Mouse (Mus musculus) B cell, adult 2 months (primary cell): ENCODE data around the gene Mtcl1.

Source experiments
- DNase-seq, 2 experiments: peaks; one replicate each; pipeline ENCODE4 v3.0.0; 2022

Mtcl1 gene

GRCm38 (mm10) chr17:66449460-66450341, at the start of gene Mtcl1:
TSS of gene Mtcl1 (minus strand) at chr17:66449750.
- peak; percentile 34 to 45 for DNase-seq

GRCm38 (mm10) chr17:66498598-66498997, 49.0 kb upstream of the Mtcl1 start:
- no peak for DNase-seq

- DNase-seq, result no peak
Measured at GRCm38 (mm10) chr17:66496589-66496988, 47.0 kb upstream of the Mtcl1 start.

GRCm38 (mm10) chr17:66490022-66490601, 40.6 kb upstream of the Mtcl1 start:
- DNase-seq, result peak; percentile 51 to 56

GRCm38 (mm10) chr17:66486576-66486975, 37.0 kb upstream of the Mtcl1 start:
- DNase-seq, result no peak

DNA sequence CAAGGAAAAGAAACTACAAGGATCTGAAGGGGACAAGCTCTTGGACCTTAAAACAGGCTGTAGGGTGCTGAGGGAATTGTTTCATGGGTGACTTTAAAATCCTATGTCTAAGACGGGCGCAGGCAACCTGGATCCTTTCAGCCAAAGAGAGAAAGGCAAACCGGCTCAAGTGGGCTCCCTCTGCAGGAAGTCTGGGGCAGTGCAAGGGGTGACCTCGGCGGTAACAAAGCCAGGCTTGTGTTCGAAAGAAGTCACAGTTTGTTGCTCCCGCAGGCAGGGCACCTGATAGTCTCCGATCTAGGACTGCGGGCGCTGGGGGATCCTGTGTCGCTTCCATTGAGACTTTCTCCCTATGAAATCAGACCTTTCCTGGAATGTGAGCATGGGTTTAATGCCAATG, 36.2 kb upstream of the Mtcl1 start:
- peak; percentile 66 to 68 for DNase-seq

- no peak for DNase-seq
Measured at GRCm38 (mm10) chr17:66484965-66485364, 35.4 kb upstream of the Mtcl1 start.

- no peak for DNase-seq
Measured at GRCm38 (mm10) chr17:66483651-66484454, 34.3 kb upstream of the Mtcl1 start.

- DNase-seq, result no peak
Measured at GRCm38 (mm10) chr17:66481295-66481694, 31.7 kb upstream of the Mtcl1 start.

DNA sequence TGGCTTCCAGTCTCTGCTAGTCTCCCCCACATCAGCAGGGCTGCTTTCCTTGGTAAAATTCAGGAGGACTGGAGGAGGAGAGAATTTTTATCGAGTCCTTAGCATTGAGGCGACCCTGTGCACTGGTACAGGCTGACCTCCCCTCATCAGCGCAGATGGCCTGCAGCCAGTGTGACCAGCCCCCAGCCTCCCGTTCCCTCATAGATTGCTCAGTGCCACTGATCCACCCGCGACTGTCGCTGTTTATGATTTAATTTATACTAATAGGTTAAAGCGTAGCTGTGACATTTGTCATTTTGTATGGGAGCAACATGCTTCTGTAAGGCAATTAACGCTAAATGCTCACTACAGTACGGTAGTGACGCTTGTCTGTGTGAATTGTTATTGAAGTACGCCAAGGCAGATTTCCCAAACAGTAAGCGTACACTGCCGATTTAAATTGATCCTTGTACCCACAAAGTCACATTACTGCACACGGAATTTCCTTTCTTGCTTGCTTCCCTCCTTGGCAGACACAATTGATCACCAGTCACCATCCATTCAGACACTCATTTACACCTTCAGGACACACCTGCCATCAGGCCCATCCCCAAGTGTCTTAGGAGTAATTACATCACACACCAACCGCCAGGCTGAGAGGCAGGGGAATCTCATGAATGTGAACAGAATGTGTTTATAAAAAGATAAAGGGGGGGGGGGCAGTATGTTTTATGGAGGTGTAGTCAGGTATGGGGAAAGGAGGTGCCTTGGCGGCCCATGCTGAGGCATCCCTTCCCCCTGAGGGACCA, 31.1 kb upstream of the Mtcl1 start:
- DNase-seq, result no peak

DNA sequence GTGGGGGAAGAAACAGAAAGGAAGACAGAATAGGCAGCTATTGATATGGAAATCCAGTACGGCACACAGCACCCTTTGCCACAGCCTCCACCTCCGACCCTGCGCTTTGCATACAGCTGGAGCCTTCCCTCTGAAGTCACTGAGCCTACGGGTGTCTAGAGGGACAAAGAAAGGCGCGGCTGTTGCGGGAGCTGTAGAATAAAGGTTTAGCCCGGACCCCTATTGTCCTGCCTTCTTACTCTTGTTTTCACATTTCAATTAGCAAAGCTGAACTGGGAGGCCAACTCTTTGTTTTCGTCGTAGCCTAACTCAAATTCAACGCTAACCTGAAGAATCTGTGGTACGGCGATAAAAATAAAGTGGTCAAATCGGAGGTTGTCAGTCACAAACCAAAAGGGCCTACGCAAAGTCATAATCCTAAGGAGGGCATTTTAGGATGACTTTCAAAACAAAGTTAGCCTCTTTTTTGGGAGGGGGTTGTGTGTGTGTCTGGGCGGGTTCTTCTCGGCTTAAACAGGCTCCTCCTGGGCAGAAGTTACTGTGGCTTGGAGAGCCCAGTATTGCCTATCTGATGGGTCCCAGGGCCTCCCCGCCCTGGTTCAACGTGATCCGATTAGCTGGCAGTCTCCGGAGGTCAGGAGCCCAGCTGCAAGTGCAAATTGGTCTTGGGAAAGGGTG, 30.4 kb upstream of the Mtcl1 start:
- DNase-seq, result no peak

DNA sequence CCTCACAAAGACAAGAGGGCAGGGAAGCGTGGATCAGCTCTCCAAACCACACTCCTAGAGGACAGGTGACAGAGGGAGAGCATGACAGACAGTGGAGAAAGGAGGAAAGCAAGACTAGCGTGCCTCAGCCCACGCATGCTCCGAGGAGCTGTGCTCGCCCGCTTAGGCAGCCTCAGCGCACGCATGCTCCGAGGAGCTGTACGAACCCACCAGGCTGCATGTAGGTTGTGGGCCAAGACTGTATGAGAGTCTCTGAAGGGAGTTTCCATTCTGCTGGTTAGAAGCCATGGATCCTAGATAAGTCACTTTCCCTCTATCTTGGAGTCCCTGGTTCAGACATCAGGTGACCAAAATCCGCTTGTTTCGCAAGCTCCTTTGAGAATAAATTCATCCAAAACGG, 29.8 kb upstream of the Mtcl1 start:
- DNase-seq, result no peak

- no peak for DNase-seq
Measured at GRCm38 (mm10) chr17:66473205-66473604, 23.7 kb upstream of the Mtcl1 start.

DNA sequence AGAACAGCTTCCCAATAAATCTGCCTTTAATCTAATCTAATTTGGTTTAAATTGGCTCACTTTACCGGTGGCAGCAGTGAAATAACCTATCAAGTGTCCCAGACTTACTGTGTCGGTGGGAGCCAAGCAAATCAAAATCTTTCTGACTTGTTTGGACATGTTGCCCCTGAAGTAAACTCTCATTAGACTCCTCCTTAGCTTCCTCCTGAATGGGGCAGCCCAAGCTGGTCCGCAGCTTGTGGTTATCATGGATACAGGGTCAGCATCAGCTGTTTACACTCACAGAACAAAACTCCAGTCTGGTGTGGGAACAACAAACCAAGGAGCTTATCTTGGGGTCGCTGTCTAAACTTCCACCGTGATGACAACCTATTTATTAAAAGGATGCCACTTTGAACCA, 22.2 kb upstream of the Mtcl1 start:
- no peak for DNase-seq

DNA sequence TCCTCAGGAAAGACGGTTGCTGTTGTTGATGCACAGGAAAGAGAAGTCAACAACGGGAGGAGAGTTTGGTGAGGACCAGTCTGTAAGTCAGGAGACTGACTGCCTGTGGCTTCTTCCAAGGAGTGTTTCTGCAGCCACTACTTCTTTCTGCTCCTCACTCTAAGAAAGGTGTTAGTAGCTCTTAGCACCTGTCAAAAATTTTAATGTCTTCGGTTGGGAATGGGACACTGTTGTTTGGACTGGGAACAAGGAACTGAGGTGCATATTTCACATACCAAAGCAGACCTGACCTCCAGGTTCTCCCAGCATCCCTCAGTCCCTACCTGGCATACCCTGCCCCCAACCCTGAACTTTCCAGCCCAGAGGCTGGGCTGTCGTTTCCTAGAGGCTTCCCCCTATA, 21.7 kb upstream of the Mtcl1 start:
- DNase-seq, result no peak

GRCm38 (mm10) chr17:66470020-66470419, 20.5 kb upstream of the Mtcl1 start:
- no peak for DNase-seq

GRCm38 (mm10) chr17:66457278-66457677, 7.7 kb upstream of the Mtcl1 start:
- DNase-seq, result no peak

DNA sequence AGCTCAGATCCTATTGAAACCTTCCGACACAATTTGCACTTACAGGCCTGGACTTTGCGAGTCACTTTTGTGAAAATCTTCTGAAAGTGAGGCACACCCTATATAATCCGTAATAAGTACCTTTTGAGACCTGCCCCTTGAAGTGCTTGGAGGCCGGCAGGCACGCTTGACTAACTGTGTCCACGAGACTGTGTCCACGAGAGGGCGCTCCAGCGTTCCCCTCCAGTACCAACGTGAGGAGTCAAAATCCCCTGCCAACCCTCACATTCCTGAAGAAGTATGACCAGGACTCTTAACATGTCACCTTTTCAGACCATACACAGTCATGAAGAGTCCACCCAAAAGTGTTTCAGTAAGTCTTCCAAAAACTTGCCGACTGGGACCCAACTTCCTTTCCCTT, 1.6 kb upstream of the Mtcl1 start:
- peak; percentile 66 to 70 for DNase-seq

DNA sequence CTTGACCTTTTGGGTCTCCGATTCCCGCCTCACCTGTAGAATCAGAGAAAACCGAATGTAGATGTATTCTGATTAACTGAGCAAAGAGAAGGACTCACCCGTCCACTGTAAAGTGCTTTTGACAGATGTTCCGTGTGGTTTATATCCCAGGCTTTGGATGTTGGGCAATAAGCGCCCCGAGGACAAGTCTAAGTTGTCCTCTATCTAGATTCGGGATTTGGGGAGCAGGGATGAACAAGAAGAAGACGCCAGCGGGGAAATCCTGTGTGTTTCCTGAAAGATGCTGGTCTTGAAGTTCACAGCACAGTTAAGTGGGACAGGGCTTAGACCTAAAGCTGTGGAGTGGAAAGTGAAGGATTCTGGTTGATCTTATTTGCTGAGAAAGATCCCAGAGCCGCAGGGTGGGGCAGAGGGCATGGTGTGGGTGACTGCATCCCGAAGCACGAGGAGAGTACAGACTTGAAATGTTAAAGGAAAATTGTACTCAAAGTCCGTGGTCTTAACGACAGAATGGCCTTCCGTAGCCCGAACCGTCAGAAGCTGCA, 1.0 kb upstream of the Mtcl1 start:
- DNase-seq, result peak in 1 of 2 experiments; percentile 1

- peak; percentile 22 to 32 for DNase-seq
Measured at GRCm38 (mm10) chr17:66448421-66449405, 837 bp downstream of the Mtcl1 start.

- peak in 1 of 2 experiments; percentile 2 for DNase-seq
Measured at GRCm38 (mm10) chr17:66447978-66448377, 1.6 kb downstream of the Mtcl1 start.
